Mouse (Mus musculus): Measurements from ENCODE around the gene Gm44790. TPM values are rescaled to one million over a fixed set of nuclear protein-coding genes. Genes with fewer than 3 reads are reported as not detected.

Gene Gm44790
- polyA plus RNA-seq, 1 experiment from 2014 or later, result not detected

GRCm38 (mm10) chr6:86445551-86445950 lies 19.1 kb downstream of the Gm44790 start:
- Histone ChIP-seq H3K36me3 (ENCODE audit: control insufficient read depth, insufficient read depth, low read length) (peaks cover 59% of the 10 kb centered on the region), H3K9ac (replicated peaks; ENCODE audit: low read length) (no peak overlapping the region), H3K4me1 (ENCODE audit: control insufficient read depth, insufficient read depth, low read length) (no peaks in the 10 kb centered on the region), H3K4me2 (ENCODE audit: low read length) (no peak overlapping the region), H3K4me3 (replicated peaks; ENCODE audit: low read depth, low read length) (no peak overlapping the region), H3K27ac (replicated peaks; ENCODE audit: low read depth, low read length) (no peak overlapping the region), H3K9me3 (ENCODE audit: control insufficient read depth, low read length) (no peaks in the 10 kb centered on the region), H3K27me3 (ENCODE audit: control insufficient read depth, insufficient read depth, low read length) (no peaks in the 10 kb centered on the region)
- DNase-seq, result no peak
- no peak for ATAC-seq (ENCODE audit: low FRiP score, low TSS enrichment)
- WGBS, result 95% methylated on average over 18 of the region's 18 CpGs

GRCm38 (mm10) chr6:86446927-86447568 lies 20.6 kb downstream of the Gm44790 start:
- Histone ChIP-seq H3K9me3 (ENCODE audit: control insufficient read depth, low read length) (no peaks in the 10 kb centered on the region), H3K27ac (replicated peaks; ENCODE audit: low read depth, low read length) (no peak overlapping the region), H3K9ac (replicated peaks; ENCODE audit: low read length) (no peak overlapping the region), H3K4me2 (ENCODE audit: low read length) (no peak overlapping the region), H3K4me3 (replicated peaks; ENCODE audit: low read depth, low read length) (no peak overlapping the region), H3K4me1 (ENCODE audit: control insufficient read depth, insufficient read depth, low read length) (no peaks in the 10 kb centered on the region), H3K27me3 (ENCODE audit: control insufficient read depth, insufficient read depth, low read length) (no peaks in the 10 kb centered on the region), H3K36me3 (ENCODE audit: control insufficient read depth, insufficient read depth, low read length) (peaks cover 65% of the 10 kb centered on the region)
- WGBS, result 89% methylated on average over 1 of the region's 1 CpGs
- no peak for DNase-seq
- no peak for ATAC-seq (ENCODE audit: low FRiP score, low TSS enrichment)

- Histone ChIP-seq H3K27me3 (ENCODE audit: control insufficient read depth, insufficient read depth, low read length) (no peaks in the 10 kb centered on the region), H3K27ac (replicated peaks; ENCODE audit: low read depth, low read length) (no peak overlapping the region), H3K4me1 (ENCODE audit: control insufficient read depth, insufficient read depth, low read length) (no peaks in the 10 kb centered on the region), H3K9ac (replicated peaks; ENCODE audit: low read length) (no peak overlapping the region), H3K4me2 (ENCODE audit: low read length) (no peak overlapping the region), H3K36me3 (ENCODE audit: control insufficient read depth, insufficient read depth, low read length) (peaks cover 72% of the 10 kb centered on the region), H3K4me3 (replicated peaks; ENCODE audit: low read depth, low read length) (no peak overlapping the region), H3K9me3 (ENCODE audit: control insufficient read depth, low read length) (no peaks in the 10 kb centered on the region)
- 89% methylated on average over 3 of the region's 3 CpGs for WGBS
- ATAC-seq (ENCODE audit: low FRiP score, low TSS enrichment) (no peak), DNase-seq (no peak)
These were observed 30.3 kb downstream of the Gm44790 start for GRCm38 (mm10) chr6:86456727-86457126.

- Histone ChIP-seq H3K4me2 (ENCODE audit: low read length) (no peak overlapping the region), H3K27me3 (ENCODE audit: control insufficient read depth, insufficient read depth, low read length) (no peaks in the 10 kb centered on the region), H3K4me3 (replicated peaks; ENCODE audit: low read depth, low read length) (no peak overlapping the region), H3K27ac (replicated peaks; ENCODE audit: low read depth, low read length) (no peak overlapping the region), H3K4me1 (ENCODE audit: control insufficient read depth, insufficient read depth, low read length) (no peaks in the 10 kb centered on the region), H3K9me3 (ENCODE audit: control insufficient read depth, low read length) (no peaks in the 10 kb centered on the region), H3K36me3 (ENCODE audit: control insufficient read depth, insufficient read depth, low read length) (peaks cover 63% of the 10 kb centered on the region), H3K9ac (replicated peaks; ENCODE audit: low read length) (no peak overlapping the region)
- DNase-seq (no peak), ATAC-seq (ENCODE audit: low FRiP score, low TSS enrichment) (no peak)
- 94% methylated on average over 3 of the region's 3 CpGs for WGBS
These were observed 36.6 kb downstream of the Gm44790 start for GRCm38 (mm10) chr6:86463079-86463478.

- Histone ChIP-seq H3K27me3 (ENCODE audit: control insufficient read depth, insufficient read depth, low read length) (no peaks in the 10 kb centered on the region), H3K4me1 (ENCODE audit: control insufficient read depth, insufficient read depth, low read length) (peaks cover 16% of the 10 kb centered on the region), H3K9ac (replicated peaks; ENCODE audit: low read length) (peak overlapping the region; percentile 56; the same call in 1 of the 2 replicates), H3K27ac (replicated peaks; ENCODE audit: low read depth, low read length) (peak overlapping the region; percentile 95), H3K9me3 (ENCODE audit: control insufficient read depth, low read length) (no peaks in the 10 kb centered on the region), H3K36me3 (ENCODE audit: control insufficient read depth, insufficient read depth, low read length) (peaks cover 24% of the 10 kb centered on the region), H3K4me3 (replicated peaks; ENCODE audit: low read depth, low read length) (peak overlapping the region; percentile 37; the same call in 1 of the 2 replicates), H3K4me2 (ENCODE audit: low read length) (peak overlapping the region; percentile 79)
- no peak for ATAC-seq (ENCODE audit: low FRiP score, low TSS enrichment)
- DNase-seq, result no peak
- 79% methylated on average over 3 of the region's 3 CpGs for WGBS
These were observed 44.9 kb downstream of the Gm44790 start for GRCm38 (mm10) chr6:86471317-86471716.

- H3K27ac ChIP-seq (replicated peaks; ENCODE audit: low read depth, low read length), result peak overlapping the region; percentile 95
- peak; percentile 18 for ATAC-seq (ENCODE audit: low FRiP score, low TSS enrichment)
- H3K9ac ChIP-seq (replicated peaks; ENCODE audit: low read length), result peak overlapping the region; percentile 56; the same call in 1 of the 2 replicates
- H3K9me3 ChIP-seq (ENCODE audit: control insufficient read depth, low read length), result no peaks in the 10 kb centered on the region
- peak overlapping the region; percentile 37 for H3K4me3 ChIP-seq (replicated peaks; ENCODE audit: low read depth, low read length)
- WGBS, result 22% methylated on average over 9 of the region's 9 CpGs
- H3K4me2 ChIP-seq (ENCODE audit: low read length), result peak overlapping the region; percentile 79
- no peak for DNase-seq
- no peaks in the 10 kb centered on the region for H3K27me3 ChIP-seq (ENCODE audit: control insufficient read depth, insufficient read depth, low read length)
- peaks cover 16% of the 10 kb centered on the region for H3K4me1 ChIP-seq (ENCODE audit: control insufficient read depth, insufficient read depth, low read length)
- peaks cover 20% of the 10 kb centered on the region for H3K36me3 ChIP-seq (ENCODE audit: control insufficient read depth, insufficient read depth, low read length)
These were observed 45.3 kb downstream of the Gm44790 start for GRCm38 (mm10) chr6:86471760-86472099.

- DNase-seq, result peak; percentile 100
- Histone ChIP-seq H3K9ac (replicated peaks; ENCODE audit: low read length) (peak overlapping the region; percentile 56), H3K4me2 (ENCODE audit: low read length) (peak overlapping the region; percentile 79), H3K9me3 (ENCODE audit: control insufficient read depth, low read length) (no peaks in the 10 kb centered on the region), H3K4me1 (ENCODE audit: control insufficient read depth, insufficient read depth, low read length) (peaks cover 16% of the 10 kb centered on the region), H3K27me3 (ENCODE audit: control insufficient read depth, insufficient read depth, low read length) (no peaks in the 10 kb centered on the region), H3K27ac (replicated peaks; ENCODE audit: low read depth, low read length) (peak overlapping the region; percentile 95), H3K4me3 (replicated peaks; ENCODE audit: low read depth, low read length) (peak overlapping the region; percentile 37), H3K36me3 (ENCODE audit: control insufficient read depth, insufficient read depth, low read length) (peaks cover 16% of the 10 kb centered on the region)
- ATAC-seq (ENCODE audit: low FRiP score, low TSS enrichment), result peak; percentile 95
- WGBS, result under 1% methylated on average over 56 of the region's 56 CpGs
These were observed 45.9 kb downstream of the Gm44790 start for GRCm38 (mm10) chr6:86472100-86472955.

GRCm38 (mm10) chr6:86473077-86473476 lies 46.6 kb downstream of the Gm44790 start:
- H3K27ac ChIP-seq (replicated peaks; ENCODE audit: low read depth, low read length), result peak overlapping the region; percentile 95
- no peaks in the 10 kb centered on the region for H3K27me3 ChIP-seq (ENCODE audit: control insufficient read depth, insufficient read depth, low read length)
- peak overlapping the region; percentile 37 for H3K4me3 ChIP-seq (replicated peaks; ENCODE audit: low read depth, low read length)
- H3K4me2 ChIP-seq (ENCODE audit: low read length), result peak overlapping the region; percentile 55
- H3K4me1 ChIP-seq (ENCODE audit: control insufficient read depth, insufficient read depth, low read length), result peaks cover 16% of the 10 kb centered on the region
- ATAC-seq (ENCODE audit: low FRiP score, low TSS enrichment) (no peak), DNase-seq (no peak)
- peak overlapping the region; percentile 50 for H3K9ac ChIP-seq (replicated peaks; ENCODE audit: low read length)
- 52% methylated on average over 7 of the region's 7 CpGs for WGBS
- H3K36me3 ChIP-seq (ENCODE audit: control insufficient read depth, insufficient read depth, low read length), result peaks cover 16% of the 10 kb centered on the region
- H3K9me3 ChIP-seq (ENCODE audit: control insufficient read depth, low read length), result no peaks in the 10 kb centered on the region
